ENCODE assay signal across 28 mouse cellular contexts in genomic region chr14:62856490-62856889, GRCm38 (mm10). TPM values are rescaled to one million over a fixed set of nuclear protein-coding genes. Genes with fewer than 3 reads are reported as not detected.
DNase-seq lines count a peak whose midpoint lies in the region; ATAC-seq and TF ChIP-seq lines count a peak whose summit lies in the region.
"Had no signal": no experiment of that assay in that cellular context is flagged by ENCODE, and none has a peak within 500 bp of the region (broad histone marks: within the 10 kb centered on the region; RNA-seq: fewer than 3 reads in every experiment).

No protein-coding gene starts in this region.

- peak overlapping the region; percentile 24 for H3K27ac ChIP-seq in bone marrow macrophage, adult 2 months (ENCODE audit: insufficient read depth, low read depth, low read length)
- H3K27ac ChIP-seq in macrophage: peak overlapping the region; percentile 91
- no peak overlapping the region for H3K27ac ChIP-seq in hindbrain, postnatal 0 days
- H3K27ac ChIP-seq: embryonic facial prominence, embryonic 12.5 days; embryonic facial prominence, embryonic 15.5 days; forebrain, embryonic 12.5 days; hindbrain, embryonic 14.5 days had no signal

- 73% methylated on average over 5 of the region's 5 CpGs for WGBS in macrophage (ENCODE audit: missing documents)
- 78% methylated on average over 5 of the region's 5 CpGs for WGBS in hindbrain, postnatal 0 days

- H3K4me2 ChIP-seq in hindbrain, postnatal 0 days (ENCODE audit: low read depth, low read length): no peak overlapping the region
- H3K4me2 ChIP-seq: embryonic facial prominence, embryonic 12.5 days; embryonic facial prominence, embryonic 15.5 days; forebrain, embryonic 12.5 days; forebrain, embryonic 15.5 days; heart, embryonic 12.5 days; heart, embryonic 15.5 days; hindbrain, embryonic 14.5 days had no signal

- peaks cover 35% of the 10 kb centered on the region for H3K36me3 ChIP-seq in macrophage (ENCODE audit: inconsistent target)
- H3K36me3 ChIP-seq in hindbrain, postnatal 0 days (ENCODE audit: insufficient read depth, low read length): no peaks in the 10 kb centered on the region
- H3K36me3 ChIP-seq: embryonic facial prominence, embryonic 12.5 days; embryonic facial prominence, embryonic 15.5 days; forebrain, embryonic 12.5 days; forebrain, embryonic 15.5 days; heart, embryonic 15.5 days had no signal

- ATAC-seq in hindbrain, postnatal 0 days: no peak
- ATAC-seq: activated CD4-positive, CD25-positive, alpha-beta regulatory T cell, adult 4 months; CD4-positive, CD25-positive, alpha-beta regulatory T cell, adult 4 months; forebrain, embryonic 15.5 days had no signal

- H3K9ac ChIP-seq in hindbrain, postnatal 0 days (replicated peaks; ENCODE audit: low read length): no peak overlapping the region
- H3K9ac ChIP-seq: embryonic facial prominence, embryonic 12.5 days; embryonic facial prominence, embryonic 15.5 days; forebrain, embryonic 12.5 days; forebrain, embryonic 15.5 days; heart, embryonic 12.5 days; heart, embryonic 15.5 days; hindbrain, embryonic 14.5 days had no signal

- no peaks in the 10 kb centered on the region for H3K27me3 ChIP-seq in hindbrain, postnatal 0 days (ENCODE audit: insufficient read depth, low read length)
- H3K27me3 ChIP-seq: embryonic facial prominence, embryonic 12.5 days; embryonic facial prominence, embryonic 15.5 days; forebrain, embryonic 12.5 days; forebrain, embryonic 15.5 days; heart, embryonic 12.5 days; heart, embryonic 15.5 days had no signal

- no peak for TF ChIP-seq POLR2A in bone marrow macrophage, adult 2 months (IDR thresholded peaks at IDR 0.05; ENCODE audit: borderline replicate concordance, low read depth, low read length)

- peaks cover 95% of the 10 kb centered on the region for H3K79me2 ChIP-seq in macrophage (ENCODE audit: inconsistent target)

- no peak for TF ChIP-seq CTCF in bone marrow macrophage, adult 2 months (IDR thresholded peaks at IDR 0.05; ENCODE audit: low read depth, low read length)
- TF ChIP-seq CTCF in hindbrain, postnatal 0 days (IDR thresholded peaks at IDR 0.05; ENCODE audit: low read depth): no peak

- H3K9me3 ChIP-seq in hindbrain, postnatal 0 days (ENCODE audit: low read length): no peaks in the 10 kb centered on the region
- H3K9me3 ChIP-seq: embryonic facial prominence, embryonic 15.5 days; forebrain, embryonic 12.5 days; forebrain, embryonic 15.5 days; heart, embryonic 15.5 days had no signal

- intact Hi-C loops in heart, postnatal 10 days (cut with DNase I): no loop called here

- peaks cover 40% of the 10 kb centered on the region for H3K4me1 ChIP-seq in bone marrow macrophage, adult 2 months (ENCODE audit: control insufficient read depth, insufficient read depth, low read length)
- peaks cover 10% of the 10 kb centered on the region; the same call in 1 of the 2 replicates for H3K4me1 ChIP-seq in hindbrain, postnatal 0 days (ENCODE audit: insufficient read depth, low read length)

- peak; percentile 77 for DNase-seq in heart, adult 11 months
- no peak for DNase-seq in heart, postnatal 10 days
- peak; percentile 63 for DNase-seq in A20 (ENCODE audit: low read depth, low spot score)
- DNase-seq in right cerebral cortex, postnatal 4 days: no peak
- no peak for DNase-seq in hindbrain, postnatal 0 days (ENCODE audit: low spot score)
- no peak for DNase-seq in right cerebral cortex, postnatal 25 days
- DNase-seq: adrenal gland, adult 8-10 months; adrenal gland, postnatal 25 days; cerebellum, adult 11 months; cerebellum, adult 2 months; cerebellum, adult 9-11 months; cerebellum, postnatal 25 days; gastrocnemius, postnatal 10 days; heart, adult 18-20 months; heart, postnatal 14 days; heart, postnatal 4 days had no signal

- H3K4me3 ChIP-seq in bone marrow macrophage, adult 2 months (ENCODE audit: insufficient read depth, low read length): no peak overlapping the region
- H3K4me3 ChIP-seq in macrophage (ENCODE audit: inconsistent target): no peak overlapping the region
- H3K4me3 ChIP-seq in hindbrain, postnatal 0 days (ENCODE audit: low read length): no peak overlapping the region
- H3K4me3 ChIP-seq: embryonic facial prominence, embryonic 12.5 days; embryonic facial prominence, embryonic 15.5 days; erythroblast, embryonic 14.5 days; forebrain, embryonic 12.5 days; forebrain, embryonic 15.5 days; heart, embryonic 12.5 days; heart, embryonic 15.5 days had no signal

RNA-seq across cellular contexts. Expression of gene Wdfy2, which starts 19.0 kb away (rescaled TPM):
- 1 to 10 TPM; 8.0 to 9.1 TPM for total RNA-seq in heart, postnatal 10 days (2021)
- 80.6 and 83.5 TPM in 2 replicates for polyA plus RNA-seq in bone marrow macrophage, adult 2 months (2012; ENCODE audit: insufficient read depth, insufficient read length, missing spikeins)
- total RNA-seq in macrophage (2018; cell fraction: chromatin; rRNA removed): 100 to 1,000 TPM; 188 to 417 (median 275) TPM
- 100 to 1,000 TPM in 14 of 26 experiments, 10 to 100 TPM in 12; 81.4 to 123 (median 102) TPM for total RNA-seq in macrophage (2018; cell fraction: cytosol; rRNA removed)
- total RNA-seq in macrophage (2018; cell fraction: nucleus; rRNA removed): 100 to 1,000 TPM; 184 to 344 (median 215) TPM
- 45.8 to 65.5 TPM (median 65.1 TPM) in 3 replicates for polyA plus RNA-seq in macrophage (2018)
- total RNA-seq in hindbrain, postnatal 0 days (2014; rRNA removed): 16.9 and 20.6 TPM in 2 replicates
- 4.5 and 4.6 TPM in 2 replicates for polyA plus RNA-seq in hindbrain, postnatal 0 days (2015; fragmentation: Nextera tagmentation; extraction: Ambion mirVana)

Comparison
In these comparisons a context has a peak if more than half of its experiments do, and no peak if none do; other contexts are left out.
1. DNase-seq: peak in heart, adult 11 months (single experiment) and A20 (single experiment); none in heart, postnatal 10 days (0 of 2), right cerebral cortex, postnatal 4 days (single experiment), hindbrain, postnatal 0 days (single experiment) and right cerebral cortex, postnatal 25 days (single experiment).